Mouse (Mus musculus) liver, embryonic 16.5 days (tissue): ENCODE measurements at regions not wholly inside any gene's neighbourhood (a gene's known extent, or its start where the extent isn't known, plus 50 kb on each side); places are given as distances from the start of the nearest gene placed in this dataset.

Experiments used
- ATAC-seq: fragments of 200-750 bp; cut with Nextera tagmentation; 2 replicates; pipeline ENCODE4 v1.8.0; 2017; ENCODE audit warnings: low read depth, mild to moderate bottlenecking, moderate number of reproducible peaks, moderate library complexity
- H3K27ac ChIP-seq: fragments of 300-500 bp; sonication (generic); 2 replicates; pipeline ENCODE4 v1.5.1; 2014; ENCODE audit warnings: mild to moderate bottlenecking, low read length
- H3K27me3 ChIP-seq: fragments of 300-500 bp; sonication (generic); 2 replicates; pipeline ENCODE4 v1.6.1; 2014; ENCODE audit warnings: low read depth, low read length, mixed read lengths; ENCODE audit not compliant: control insufficient read depth, insufficient read depth
- H3K36me3 ChIP-seq: fragments of 300-500 bp; sonication (generic); 2 replicates; pipeline ENCODE4 v1.6.1; 2014; ENCODE audit warnings: mild to moderate bottlenecking; ENCODE audit not compliant: control insufficient read depth, insufficient read depth
- H3K4me1 ChIP-seq: fragments of 300-500 bp; sonication (generic); 2 replicates; pipeline ENCODE4 v1.6.1; 2014; ENCODE audit warnings: low read depth, low read length, mixed read lengths; ENCODE audit not compliant: control insufficient read depth
- H3K4me2 ChIP-seq: fragments of 300-500 bp; sonication (generic); 2 replicates; pipeline ENCODE4 v1.6.1; 2014; ENCODE audit warnings: low read depth, low read length, mixed read lengths
- H3K4me3 ChIP-seq: fragments of 300-500 bp; sonication (generic); 2 replicates; pipeline ENCODE4 v1.5.1; 2014; ENCODE audit warnings: low read depth, mild to moderate bottlenecking, low read length
- H3K9ac ChIP-seq: fragments of 300-500 bp; sonication (generic); 2 replicates; pipeline ENCODE4 v1.6.1; 2014; ENCODE audit warnings: low read depth, low read length
- H3K9me3 ChIP-seq: fragments of 300-500 bp; sonication (generic); replicated peaks from 2 replicates; pipeline ENCODE4 v1.6.1; 2016; ENCODE audit warnings: low read length; ENCODE audit not compliant: control insufficient read depth
- WGBS: fragments of 180-500 bp; shearing (Covaris S2); extraction: QIAGEN DNeasy Blood & Tissue Kit; methylation state at CpG from one replicate; pipeline ENCODE4 v1.1.7; 2014; ENCODE audit not compliant: insufficient replicate concordance; 5-methylcytosine and 5-hydroxymethylcytosine counted together

DNA sequence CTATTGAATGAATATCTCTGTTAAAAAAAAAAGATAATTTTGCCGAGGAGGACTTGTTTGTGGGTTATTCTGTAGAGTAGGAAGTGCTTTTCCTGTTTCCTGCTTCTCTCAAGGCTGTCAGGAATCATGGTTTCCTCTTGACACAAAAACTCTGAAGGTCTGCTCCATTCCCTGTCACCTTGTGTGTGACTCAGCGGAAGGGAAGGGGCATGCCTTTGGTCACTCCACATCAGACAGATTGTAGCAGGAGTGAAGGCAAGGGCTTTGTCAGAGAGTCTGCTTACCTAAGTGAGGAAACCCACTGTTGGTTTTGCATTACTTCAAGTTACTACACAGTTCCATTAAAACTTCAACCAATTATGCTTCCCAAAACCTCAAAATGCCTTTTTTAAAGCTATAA lies 699.0 kb upstream of the Marcks start:
- Histone ChIP-seq H3K4me3 (no peak overlapping the region), H3K4me2 (no peak overlapping the region), H3K36me3 (no peaks in the 10 kb centered on the region), H3K9ac (no peak overlapping the region), H3K27ac (no peak overlapping the region), H3K4me1 (no peaks in the 10 kb centered on the region), H3K27me3 (no peaks in the 10 kb centered on the region), H3K9me3 (no peaks in the 10 kb centered on the region)
- WGBS = 35% methylated on average over 2 of the region's 2 CpGs
- ATAC-seq = peak; percentile 21; the same call in 1 of the 2 replicates

GRCm38 (mm10) chr10:37813026-37813425 lies 674.3 kb upstream of the Marcks start:
- Histone ChIP-seq H3K9me3 (no peaks in the 10 kb centered on the region), H3K27ac (no peak overlapping the region), H3K36me3 (no peaks in the 10 kb centered on the region), H3K9ac (no peak overlapping the region), H3K27me3 (no peaks in the 10 kb centered on the region), H3K4me2 (no peak overlapping the region), H3K4me3 (no peak overlapping the region), H3K4me1 (no peaks in the 10 kb centered on the region)
- no peak for ATAC-seq
- WGBS = 61% methylated on average over 2 of the region's 2 CpGs

GRCm38 (mm10) chr10:37812405-37812851 lies 673.7 kb upstream of the Marcks start:
- 36% methylated on average over 3 of the region's 3 CpGs for WGBS

DNA sequence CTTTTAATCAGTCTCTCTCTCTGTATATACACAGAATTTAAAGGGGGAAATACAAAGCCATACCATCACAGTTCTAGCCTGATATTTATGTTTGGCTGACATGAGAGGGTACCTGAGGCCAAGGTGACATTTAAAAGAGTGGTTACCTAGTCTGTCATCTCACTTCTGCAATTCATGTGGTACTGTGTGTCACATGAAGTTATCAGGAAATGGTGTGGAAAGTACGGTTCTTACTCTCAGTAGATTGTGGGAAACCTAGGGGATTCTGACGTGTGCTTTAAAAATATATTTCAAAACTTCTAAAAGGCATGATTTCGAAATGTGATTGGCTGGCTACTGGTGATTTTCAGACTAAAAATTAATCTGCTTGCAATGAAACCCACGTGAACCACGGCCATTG lies 673.1 kb upstream of the Marcks start:
- Histone ChIP-seq H3K27ac (no peak overlapping the region), H3K36me3 (no peaks in the 10 kb centered on the region), H3K27me3 (no peaks in the 10 kb centered on the region), H3K9me3 (no peaks in the 10 kb centered on the region), H3K9ac (no peak overlapping the region), H3K4me2 (no peak overlapping the region), H3K4me3 (no peak overlapping the region), H3K4me1 (no peaks in the 10 kb centered on the region)
- 39% methylated on average over 5 of the region's 5 CpGs for WGBS
- ATAC-seq = no peak

More at GRCm38 (mm10) chr10:37812405-37812851, 673.7 kb upstream of the Marcks start:
- H3K9ac ChIP-seq = no peak overlapping the region
- ATAC-seq = no peak
- H3K36me3 ChIP-seq = no peaks in the 10 kb centered on the region
- H3K9me3 ChIP-seq = no peaks in the 10 kb centered on the region
- no peak overlapping the region for H3K4me2 ChIP-seq
- no peak overlapping the region for H3K4me3 ChIP-seq
- H3K27me3 ChIP-seq = no peaks in the 10 kb centered on the region
- H3K27ac ChIP-seq = no peak overlapping the region
- H3K4me1 ChIP-seq = no peaks in the 10 kb centered on the region

DNA sequence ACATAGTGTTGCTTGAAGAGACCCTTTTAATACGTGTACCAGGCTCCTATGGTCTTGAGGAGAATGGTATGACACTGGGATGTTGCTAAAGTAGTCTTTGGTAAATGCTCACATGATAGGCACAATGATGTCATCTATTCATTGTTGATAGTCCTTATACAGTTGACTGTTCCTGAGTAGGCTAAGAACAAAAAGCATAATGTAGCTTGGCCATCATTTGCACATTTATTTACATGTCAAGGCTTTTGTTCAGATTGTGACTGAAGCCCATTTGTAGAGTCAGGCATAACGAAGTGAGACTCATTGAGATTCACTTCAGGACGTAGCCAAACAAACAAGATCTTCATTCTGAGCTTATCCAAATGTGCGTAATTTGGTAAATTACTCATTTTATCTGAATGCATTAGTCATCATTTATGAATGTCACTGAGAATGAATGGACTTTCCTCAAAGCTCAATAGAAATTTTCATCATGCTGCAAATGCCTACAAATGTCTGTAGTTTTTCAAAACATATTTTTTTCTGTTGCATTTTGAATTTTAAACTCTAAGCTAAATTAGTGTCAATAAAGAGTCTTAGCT lies 664.6 kb upstream of the Marcks start:
- ATAC-seq = no peak
- H3K9me3 ChIP-seq = no peaks in the 10 kb centered on the region
- 50% methylated on average over 4 of the region's 4 CpGs for WGBS
- H3K9ac ChIP-seq = no peak overlapping the region
- H3K36me3 ChIP-seq = no peaks in the 10 kb centered on the region
- H3K4me2 ChIP-seq = no peak overlapping the region
- no peak overlapping the region for H3K27ac ChIP-seq
- H3K4me3 ChIP-seq = no peak overlapping the region
- H3K27me3 ChIP-seq = no peaks in the 10 kb centered on the region
- no peaks in the 10 kb centered on the region for H3K4me1 ChIP-seq

DNA sequence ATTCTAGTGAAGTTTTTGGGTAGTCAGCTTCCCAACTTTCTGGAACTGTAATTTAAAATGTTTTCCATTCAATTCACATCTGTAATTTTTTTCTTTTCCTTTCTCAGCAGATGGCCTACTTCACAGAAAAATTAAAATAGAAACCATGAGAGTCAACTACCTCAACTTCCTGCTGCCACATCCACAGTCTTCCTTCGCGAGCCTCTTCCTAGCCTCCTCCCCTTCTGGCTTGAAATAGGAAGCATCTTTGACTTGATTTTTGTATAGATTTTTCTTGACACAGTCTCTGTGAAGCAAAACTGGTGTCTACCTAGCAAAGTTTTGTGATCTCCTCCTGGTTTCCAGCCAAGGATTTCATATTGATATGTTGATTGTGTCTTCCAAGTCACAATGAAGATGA lies 660.7 kb upstream of the Marcks start:
- H3K27ac ChIP-seq = no peak overlapping the region

GRCm38 (mm10) chr10:37798285-37798684 lies 659.6 kb upstream of the Marcks start:
- H3K4me3 ChIP-seq = no peak overlapping the region
- no peak overlapping the region for H3K27ac ChIP-seq
- no peak for ATAC-seq
- H3K27me3 ChIP-seq = no peaks in the 10 kb centered on the region
- H3K4me2 ChIP-seq = no peak overlapping the region
- H3K4me1 ChIP-seq = no peaks in the 10 kb centered on the region
- H3K9ac ChIP-seq = no peak overlapping the region
- H3K36me3 ChIP-seq = no peaks in the 10 kb centered on the region
- no peaks in the 10 kb centered on the region for H3K9me3 ChIP-seq

More for the DNA sequence above, 660.7 kb upstream of the Marcks start:
- Histone ChIP-seq H3K4me3 (no peak overlapping the region), H3K36me3 (no peaks in the 10 kb centered on the region), H3K27me3 (no peaks in the 10 kb centered on the region), H3K4me1 (no peaks in the 10 kb centered on the region), H3K9ac (no peak overlapping the region), H3K4me2 (no peak overlapping the region), H3K9me3 (no peaks in the 10 kb centered on the region)
- WGBS = 35% methylated on average over 2 of the region's 2 CpGs
- no peak for ATAC-seq

GRCm38 (mm10) chr10:37797701-37798100 lies 659.0 kb upstream of the Marcks start:
- no peak overlapping the region for H3K4me3 ChIP-seq
- H3K4me2 ChIP-seq = no peak overlapping the region
- no peaks in the 10 kb centered on the region for H3K9me3 ChIP-seq
- WGBS = 53% methylated on average over 5 of the region's 5 CpGs
- no peaks in the 10 kb centered on the region for H3K4me1 ChIP-seq
- no peak overlapping the region for H3K9ac ChIP-seq
- no peak overlapping the region for H3K27ac ChIP-seq
- no peaks in the 10 kb centered on the region for H3K36me3 ChIP-seq
- H3K27me3 ChIP-seq = no peaks in the 10 kb centered on the region
- ATAC-seq = no peak

DNA sequence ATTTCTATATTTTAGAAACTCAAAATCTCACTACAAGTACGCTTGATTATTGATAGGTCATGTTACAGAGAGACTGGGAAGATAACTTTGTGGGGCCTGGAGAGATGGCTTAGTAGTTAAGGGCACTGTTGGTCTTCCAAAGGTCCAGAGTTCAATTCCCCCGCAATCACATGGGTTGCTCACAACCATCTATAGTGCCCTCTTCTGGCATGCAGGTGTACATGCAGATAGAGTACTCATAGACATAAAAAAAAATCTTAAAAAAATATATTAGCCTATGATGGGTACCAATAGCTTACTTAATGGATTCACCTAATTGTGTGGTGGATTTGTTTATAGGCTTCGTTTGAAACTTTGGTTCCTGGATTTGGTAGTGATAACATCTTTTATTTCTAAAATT lies 654.2 kb upstream of the Marcks start:
- H3K9ac ChIP-seq = no peak overlapping the region
- WGBS = 60% methylated on average over 3 of the region's 3 CpGs
- H3K4me2 ChIP-seq = no peak overlapping the region
- no peak overlapping the region for H3K27ac ChIP-seq
- no peaks in the 10 kb centered on the region for H3K27me3 ChIP-seq
- H3K4me1 ChIP-seq = no peaks in the 10 kb centered on the region
- no peak overlapping the region for H3K4me3 ChIP-seq
- H3K9me3 ChIP-seq = no peaks in the 10 kb centered on the region
- H3K36me3 ChIP-seq = no peaks in the 10 kb centered on the region
- ATAC-seq = no peak
